Mouse (Mus musculus): ENCODE data around the gene C130032M10Rik. TPM values are rescaled to one million over a fixed set of nuclear protein-coding genes. Genes with fewer than 3 reads are reported as not detected.
"Not testable (repeated sequence)": the region's sequence is repeated elsewhere in the genome, so short reads cannot be mapped to it uniquely, and the experiment has no call there.

C130032M10Rik gene
- total RNA-seq, 2 experiments from 2014 or later = not detected

DNA sequence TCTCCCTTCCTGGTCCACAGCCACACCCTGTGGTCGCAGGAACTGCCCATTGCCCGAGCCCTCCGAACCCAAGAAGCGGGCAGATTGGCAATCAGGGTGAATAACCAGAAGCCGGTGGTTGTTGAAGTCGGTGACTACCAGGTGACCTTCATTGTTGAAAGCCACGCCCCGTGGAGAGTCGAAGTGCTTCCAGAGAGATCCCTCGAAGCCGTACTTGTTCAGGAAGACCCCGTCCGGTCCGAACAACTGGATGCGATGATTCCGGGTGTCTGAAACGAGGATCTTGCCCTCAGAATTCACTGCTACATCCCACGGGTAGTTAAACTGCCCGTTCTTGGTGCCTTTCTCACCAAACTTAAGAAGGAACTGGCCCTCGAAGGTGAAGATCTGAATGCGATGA lies 2.7 kb upstream of the C130032M10Rik start:
- intact Hi-C loops (cut with DNase I) = no loop called here
- no peak for DNase-seq (ENCODE audit: low spot score in 2 of 2)

DNA sequence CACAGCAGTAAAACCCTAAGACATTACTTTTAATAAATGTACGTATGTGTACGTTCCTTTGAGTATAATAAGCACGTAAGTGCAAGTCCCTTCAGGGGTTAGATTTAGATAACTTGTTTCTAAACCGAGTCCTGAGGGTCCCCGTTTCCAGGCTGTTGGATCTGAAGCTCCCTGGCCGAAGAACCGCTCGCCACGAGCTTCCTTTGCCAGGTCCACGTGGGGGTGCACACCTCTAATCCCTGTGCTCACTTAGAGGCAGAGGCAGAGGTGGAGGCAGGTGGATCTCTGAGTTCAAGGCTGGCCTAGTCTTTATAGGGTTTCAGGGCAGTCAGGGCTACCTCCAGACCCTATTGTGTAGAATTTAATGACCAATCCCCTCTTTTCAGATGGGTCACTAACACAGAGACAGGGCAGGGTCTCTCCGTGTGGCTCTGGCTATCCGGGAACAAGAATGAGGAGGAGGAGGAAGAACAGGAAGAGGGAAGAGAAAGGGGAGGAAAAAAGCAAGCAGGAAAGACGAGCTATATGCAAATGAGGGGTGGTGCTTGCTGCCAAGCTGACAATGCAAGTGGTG lies 2.5 kb downstream of the C130032M10Rik start:
- no peak for DNase-seq (ENCODE audit: low spot score in 2 of 2)
- intact Hi-C loops (cut with DNase I) = no loop called here

DNA sequence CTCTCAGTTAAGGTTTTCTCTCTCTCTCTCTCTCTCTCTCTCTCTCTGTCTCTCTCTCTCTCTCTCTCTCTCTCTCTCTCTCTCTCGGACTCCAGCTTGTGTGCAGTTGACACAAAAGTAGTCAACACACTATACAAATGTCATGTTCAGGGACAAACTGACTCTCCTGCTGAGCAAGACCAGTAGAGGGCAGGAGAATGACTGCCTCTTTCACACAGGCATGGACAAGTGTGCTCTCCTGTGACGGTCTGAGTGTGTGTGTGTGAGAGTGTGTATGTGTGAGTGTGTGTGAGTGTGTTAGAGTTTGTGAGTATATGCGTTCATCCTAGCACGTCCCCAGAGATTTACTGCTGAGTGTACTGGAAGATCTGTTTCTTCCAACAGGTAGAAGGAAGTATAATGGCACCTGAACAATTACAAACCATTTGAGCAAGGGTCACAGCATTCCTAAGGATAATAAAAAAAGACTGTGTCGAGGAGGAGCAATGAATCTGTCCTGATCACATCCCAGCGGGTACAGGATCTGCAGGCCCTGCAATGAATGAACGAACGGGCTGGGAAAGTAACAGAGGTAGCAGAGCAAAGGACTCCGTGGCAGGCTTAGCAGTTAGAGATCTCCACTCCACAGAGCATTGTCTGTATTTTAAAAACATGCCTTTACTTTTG lies 3.4 kb downstream of the C130032M10Rik start:
- DNase-seq (ENCODE audit: low spot score in 2 of 2) = no peak
- intact Hi-C loops (cut with DNase I) = no loop called here

DNA sequence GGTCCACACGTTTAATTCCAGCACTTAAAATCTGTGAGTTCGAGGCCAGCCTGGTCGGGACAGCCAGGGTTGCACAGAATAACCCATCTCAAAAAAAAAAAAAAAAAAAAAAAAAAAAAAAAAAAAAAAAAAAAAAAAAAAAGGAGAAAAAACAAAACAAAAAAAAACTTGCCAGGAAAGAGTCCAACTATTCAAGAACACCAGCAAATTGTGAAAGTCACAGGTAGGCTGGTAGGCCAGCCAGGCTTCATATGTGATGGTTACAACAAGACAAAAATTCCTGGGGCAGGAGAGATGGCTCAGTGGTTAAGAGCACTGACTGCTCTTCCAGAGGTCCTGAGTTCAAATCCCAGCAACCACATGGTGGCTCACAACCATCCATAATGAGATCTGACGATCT lies 5.0 kb downstream of the C130032M10Rik start:
- intact Hi-C loops (cut with DNase I); DNase-seq (ENCODE audit: low spot score in 2 of 2): not testable (repeated sequence)

DNA sequence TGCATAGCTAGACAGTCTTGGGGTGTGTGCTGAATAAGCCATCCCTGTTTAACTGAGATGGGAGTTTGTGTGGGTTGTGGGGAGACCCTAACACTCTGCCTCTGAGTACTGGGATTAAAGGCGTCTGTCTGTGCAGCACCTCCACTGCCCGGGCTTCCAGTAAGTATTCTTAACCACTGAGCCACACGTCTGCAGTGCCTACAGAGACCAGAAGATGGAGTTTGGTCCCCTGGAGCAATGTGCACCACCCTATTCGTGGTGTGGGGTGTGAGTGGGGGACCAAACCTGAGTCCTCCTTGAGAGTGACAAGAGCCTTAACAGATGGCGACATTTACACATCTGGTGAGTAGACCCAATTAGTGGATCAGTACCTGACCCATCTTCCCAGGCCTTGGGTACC lies 6.5 kb downstream of the C130032M10Rik start:
- intact Hi-C loops (cut with DNase I) = no loop called here
- DNase-seq (ENCODE audit: low spot score in 2 of 2) = no peak

DNA sequence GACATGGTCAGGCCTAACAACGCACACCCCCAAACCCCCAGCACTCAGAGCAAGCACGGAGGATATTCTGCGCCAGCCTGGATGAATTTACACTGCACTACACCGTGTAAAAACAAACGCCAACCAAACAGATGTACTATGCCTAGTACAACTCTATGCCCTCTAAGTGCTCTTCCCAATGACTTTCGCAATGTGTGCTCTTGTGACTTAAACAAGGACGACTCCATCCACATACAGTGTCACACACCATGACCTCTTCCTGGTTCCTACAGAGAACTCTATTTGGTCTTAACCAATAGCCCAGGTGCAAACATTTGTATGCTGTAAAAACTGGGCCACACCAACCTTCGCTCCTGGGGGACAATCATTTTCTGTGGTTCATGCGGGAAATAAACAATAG lies 7.0 kb downstream of the C130032M10Rik start:
- intact Hi-C loops (cut with DNase I) = no loop called here
- no peak for DNase-seq (ENCODE audit: low spot score in 2 of 2)

DNA sequence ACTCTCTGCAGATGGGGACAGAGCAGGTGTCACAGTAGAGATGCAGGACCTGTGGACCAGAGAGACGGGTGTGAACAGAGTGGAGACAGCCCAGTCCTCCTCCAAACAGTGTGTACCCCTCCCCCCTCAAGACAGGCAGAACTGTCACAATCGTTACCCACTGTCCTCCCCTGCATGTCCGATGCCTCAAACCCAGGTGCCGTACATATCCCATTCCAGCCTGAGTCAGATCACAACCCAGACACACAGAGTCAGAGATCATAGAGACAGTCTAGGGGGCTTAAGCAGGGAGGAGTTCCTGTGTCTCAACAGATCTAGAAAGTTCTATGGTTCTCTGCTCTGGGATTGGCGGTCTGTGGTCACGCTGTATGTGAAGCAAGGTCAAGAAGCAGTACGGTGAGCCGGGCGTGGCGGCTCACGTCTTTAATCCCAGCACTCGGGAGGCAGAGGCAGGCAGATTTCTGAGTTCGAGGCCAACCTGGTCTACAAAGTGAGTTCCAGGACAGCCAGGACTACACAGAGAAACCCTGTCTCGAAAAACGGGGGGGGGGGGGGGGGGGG lies 9.7 kb downstream of the C130032M10Rik start:
- intact Hi-C loops (cut with DNase I) = no loop called here
- no peak for DNase-seq (ENCODE audit: low spot score in 2 of 2)

DNA sequence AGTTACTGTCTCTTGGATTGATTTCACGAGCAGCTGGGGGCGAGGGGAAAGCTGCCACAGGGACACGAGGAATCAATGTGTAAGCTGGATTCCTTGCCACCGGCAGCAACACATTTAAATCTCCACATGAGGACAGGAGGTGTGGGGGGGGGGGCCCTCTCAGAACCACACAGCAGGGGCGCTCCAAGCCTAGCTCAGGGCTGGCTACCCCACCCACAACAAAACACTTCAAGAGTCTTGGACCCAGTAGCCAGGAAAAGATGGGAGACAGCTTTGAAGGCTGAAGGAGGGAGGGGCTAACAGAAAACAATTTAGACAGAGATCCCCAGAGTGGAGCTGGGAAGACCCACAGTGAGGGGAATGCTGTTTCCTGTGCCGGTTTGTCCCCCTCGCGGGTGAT lies 10.4 kb downstream of the C130032M10Rik start:
- DNase-seq (ENCODE audit: low spot score in 2 of 2) = no peak
- intact Hi-C loops (cut with DNase I) = no loop called here

DNA sequence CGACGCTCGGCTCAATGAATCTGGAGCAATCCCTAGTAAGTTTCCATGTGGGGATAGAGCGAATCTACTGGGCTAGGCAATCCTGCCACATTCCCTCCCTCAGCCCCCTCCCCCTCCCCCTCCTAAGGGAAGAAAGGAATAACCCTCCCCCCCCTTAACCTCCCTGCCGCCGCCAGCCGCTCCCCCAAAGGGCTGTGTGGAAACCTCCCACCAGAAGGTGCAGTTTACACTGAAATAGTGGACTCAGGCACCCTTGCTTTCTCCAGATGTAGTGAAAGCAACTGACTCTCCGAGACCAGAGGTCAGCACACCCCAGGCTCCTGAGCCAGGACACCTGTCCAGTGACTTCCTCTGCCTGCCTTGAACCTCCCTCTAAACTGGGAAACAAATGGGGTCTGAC lies 11.1 kb downstream of the C130032M10Rik start:
- intact Hi-C loops (cut with DNase I) = no loop called here
- DNase-seq (ENCODE audit: low spot score in 2 of 2) = no peak

DNA sequence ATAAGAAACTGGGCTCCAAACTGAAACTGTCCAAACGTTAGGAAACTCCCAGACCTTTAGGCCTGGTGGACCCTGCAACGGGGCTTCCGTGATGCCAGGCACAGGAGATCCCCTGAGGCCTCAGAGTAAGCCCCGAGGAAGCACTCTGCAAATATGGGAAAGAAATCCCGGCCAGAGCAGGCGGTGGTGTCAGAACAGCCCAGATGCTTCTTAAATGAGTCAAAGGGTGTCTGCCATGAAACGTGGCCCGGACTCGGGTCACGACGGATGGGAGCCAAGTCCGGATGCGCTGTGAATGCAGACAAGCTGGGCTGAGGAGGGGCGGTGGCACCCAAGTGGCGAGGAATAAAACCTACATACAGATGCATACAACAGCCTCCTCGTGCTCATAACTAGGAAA lies 11.6 kb downstream of the C130032M10Rik start:
- DNase-seq (ENCODE audit: low spot score in 2 of 2) = peak in 1 of 2 experiments; percentile 11
- intact Hi-C loops (cut with DNase I) = no loop called here

DNA sequence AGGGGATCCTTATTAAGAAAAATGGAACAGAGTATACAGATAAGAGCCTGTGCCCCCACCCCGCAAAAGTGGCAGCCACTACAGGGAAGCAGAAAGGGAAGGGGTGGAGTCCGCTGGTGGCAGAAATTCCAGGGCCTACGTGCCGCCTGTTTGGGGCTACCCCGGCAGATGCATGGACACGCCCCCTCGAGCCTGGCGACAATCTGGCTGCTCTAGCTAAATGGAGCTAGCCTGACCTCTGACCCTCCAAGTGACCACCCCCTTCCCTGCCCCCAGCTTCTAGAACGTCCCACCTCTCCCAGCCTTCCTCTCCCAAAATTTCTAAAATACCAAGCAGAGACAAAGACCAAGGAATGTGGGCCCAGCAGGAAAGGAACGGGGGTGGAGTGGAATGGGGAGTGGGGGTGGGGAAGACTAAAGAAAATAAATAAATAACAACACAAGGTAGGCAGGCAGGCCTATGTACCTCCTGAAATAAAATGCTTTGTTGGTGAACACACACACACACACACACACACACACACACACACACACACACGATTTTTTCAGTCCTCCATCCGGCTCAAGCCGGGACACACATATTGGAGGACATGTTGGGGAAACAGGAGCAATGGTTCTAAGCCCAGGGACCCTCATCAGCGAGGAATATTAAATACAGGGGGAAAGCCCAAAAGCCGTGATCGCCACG lies 12.6 kb downstream of the C130032M10Rik start:
- intact Hi-C loops (cut with DNase I) = no loop called here
- no peak for DNase-seq (ENCODE audit: low spot score in 2 of 2)

DNA sequence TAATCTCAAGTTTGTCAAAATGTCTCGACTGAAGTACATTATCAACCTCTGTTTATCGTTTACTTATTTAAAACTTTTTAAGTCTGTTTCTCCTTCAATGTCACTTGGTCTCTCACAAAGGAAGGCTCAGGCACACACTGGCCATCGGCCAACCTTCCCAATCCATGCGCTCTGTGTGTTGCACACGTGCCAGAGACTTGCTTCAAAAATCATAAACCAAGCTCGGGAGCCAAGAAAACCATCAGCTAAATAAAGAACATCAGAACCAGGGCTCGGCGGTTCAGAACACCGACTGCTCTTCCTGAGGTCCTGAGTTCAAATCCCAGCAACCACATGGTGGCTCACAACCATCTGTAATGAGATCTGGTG lies 13.2 kb downstream of the C130032M10Rik start:
- DNase-seq (ENCODE audit: low spot score in 2 of 2) = no peak
- intact Hi-C loops (cut with DNase I) = no loop called here

DNA sequence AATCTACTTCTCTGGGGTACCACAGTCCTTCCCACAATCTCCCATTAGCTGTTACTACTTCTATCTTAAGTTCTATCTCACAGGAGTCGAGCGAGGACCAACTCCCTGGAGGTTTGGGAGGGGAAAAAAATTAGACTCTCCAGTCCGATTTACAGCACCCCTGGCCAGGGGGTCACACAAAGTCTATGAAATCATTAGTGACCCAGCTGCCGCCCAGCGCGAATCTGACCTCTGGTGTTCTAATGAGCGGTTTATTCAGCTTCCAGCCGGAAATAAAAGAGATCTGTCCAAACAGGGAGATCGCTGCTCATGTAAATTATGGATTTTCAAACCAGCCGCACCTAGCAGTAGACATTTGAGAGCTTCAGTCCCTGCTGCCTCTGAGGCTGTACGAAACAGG lies 15.8 kb downstream of the C130032M10Rik start:
- DNase-seq (ENCODE audit: low spot score in 2 of 2) = no peak
- intact Hi-C loops (cut with DNase I) = no loop called here

DNA sequence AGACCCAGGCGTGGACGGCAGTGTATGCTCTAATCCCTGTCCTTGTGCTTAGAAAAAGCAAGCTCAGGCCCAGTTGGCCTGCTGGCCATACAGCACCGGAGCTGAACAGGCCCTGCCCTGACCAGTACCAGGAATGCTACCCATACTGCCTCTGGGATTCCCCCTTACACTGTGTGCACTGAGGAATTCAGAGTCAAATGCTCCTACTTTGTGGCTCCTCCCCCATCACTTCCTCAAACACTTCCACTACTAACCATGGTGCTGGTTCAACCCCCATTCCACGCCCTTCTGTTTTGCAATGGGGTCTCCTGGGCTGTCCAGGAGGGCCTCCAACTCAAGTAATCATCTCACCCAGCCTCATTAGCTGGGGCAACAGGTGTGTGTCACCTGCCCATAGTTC lies 18.4 kb downstream of the C130032M10Rik start:
- intact Hi-C loops (cut with DNase I) = no loop called here
- no peak for DNase-seq (ENCODE audit: low spot score in 2 of 2)

DNA sequence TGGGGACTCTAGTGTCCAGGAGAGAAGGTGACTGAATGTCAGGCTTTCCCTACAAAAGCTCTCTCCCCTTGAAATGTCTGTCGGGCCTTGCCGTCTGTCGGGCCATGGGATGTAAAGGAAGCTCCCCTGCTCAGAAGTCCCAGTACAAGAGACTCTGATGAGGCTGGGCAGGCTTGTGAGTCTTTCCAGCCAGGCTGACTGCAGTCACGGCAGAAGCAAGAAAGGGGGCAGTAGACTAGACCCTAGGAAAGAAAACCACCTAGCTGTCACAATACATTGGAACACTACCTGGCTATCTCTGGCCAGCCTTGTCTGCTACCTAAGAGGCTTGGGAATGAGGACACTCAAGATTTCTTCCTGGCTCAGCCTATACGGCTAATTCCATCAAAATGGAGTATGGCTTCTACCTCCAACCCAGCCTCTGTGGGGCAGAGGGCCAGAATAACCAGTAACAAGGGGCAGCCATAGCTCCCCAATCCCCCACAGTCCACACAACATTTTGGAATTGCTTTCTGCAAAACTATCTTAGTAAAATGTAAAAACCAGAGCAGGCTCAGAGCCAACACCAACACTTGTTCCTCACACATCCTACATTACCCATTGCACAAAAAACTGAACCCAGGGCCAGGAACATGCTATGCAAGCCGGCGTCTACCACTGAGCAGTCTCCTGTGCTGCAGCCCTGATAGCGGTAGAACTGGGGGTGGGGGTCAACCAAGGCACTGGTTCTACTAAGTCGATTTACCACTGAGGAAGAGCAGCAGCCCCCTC lies 19.4 kb downstream of the C130032M10Rik start:
- intact Hi-C loops (cut with DNase I) = no loop called here
- peak; percentile 6 to 73 for DNase-seq (ENCODE audit: low spot score in 2 of 2)

DNA sequence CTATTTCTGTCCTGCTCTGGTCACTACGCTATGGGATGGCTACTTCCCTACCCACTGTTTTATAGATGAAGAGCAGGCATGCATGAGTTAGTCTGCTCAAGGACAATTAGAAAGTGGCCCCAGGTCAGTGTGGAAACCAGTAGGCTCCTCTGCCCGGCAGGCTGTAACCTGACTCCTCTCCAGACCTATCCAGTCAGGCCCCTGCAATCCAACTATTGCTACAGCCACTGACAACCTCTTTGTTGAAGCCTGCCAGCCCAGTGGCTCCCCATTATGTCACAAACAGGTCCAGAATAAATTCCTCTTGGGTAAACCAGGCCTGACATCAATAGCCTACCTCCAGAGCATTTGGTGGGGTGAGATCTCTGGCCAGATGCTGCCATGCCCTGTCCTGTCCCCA lies 21.1 kb downstream of the C130032M10Rik start:
- intact Hi-C loops (cut with DNase I) = no loop called here
- no peak for DNase-seq (ENCODE audit: low spot score in 2 of 2)

DNA sequence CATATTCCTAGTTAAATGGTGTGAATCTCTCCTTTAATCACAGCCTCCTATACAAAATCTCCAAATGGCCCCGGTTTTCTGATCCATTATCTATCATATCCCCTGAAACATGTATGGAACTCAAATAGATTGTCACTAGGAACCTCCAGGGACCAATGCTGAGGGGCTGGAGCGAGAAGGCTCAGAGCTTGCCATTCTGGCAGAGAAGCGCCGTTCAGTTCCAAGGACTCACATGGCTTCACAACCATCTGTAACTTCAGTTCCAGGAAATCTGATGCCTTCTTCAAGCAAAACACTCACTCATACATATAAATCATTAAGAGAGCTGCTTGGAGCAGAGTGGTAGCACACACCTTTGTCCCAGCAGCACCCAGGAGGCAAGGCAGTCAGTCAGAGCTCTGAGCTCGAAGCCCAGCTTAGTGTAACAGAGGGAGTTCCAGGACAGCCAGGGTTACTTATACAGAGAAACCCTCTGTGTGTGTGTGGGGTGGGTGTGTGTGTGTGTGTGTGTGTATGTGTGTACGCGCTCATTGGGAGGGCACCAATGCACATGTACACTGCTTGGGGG lies 23.6 kb downstream of the C130032M10Rik start:
- no peak for DNase-seq (ENCODE audit: low spot score in 2 of 2)
- intact Hi-C loops (cut with DNase I) = no loop called here

DNA sequence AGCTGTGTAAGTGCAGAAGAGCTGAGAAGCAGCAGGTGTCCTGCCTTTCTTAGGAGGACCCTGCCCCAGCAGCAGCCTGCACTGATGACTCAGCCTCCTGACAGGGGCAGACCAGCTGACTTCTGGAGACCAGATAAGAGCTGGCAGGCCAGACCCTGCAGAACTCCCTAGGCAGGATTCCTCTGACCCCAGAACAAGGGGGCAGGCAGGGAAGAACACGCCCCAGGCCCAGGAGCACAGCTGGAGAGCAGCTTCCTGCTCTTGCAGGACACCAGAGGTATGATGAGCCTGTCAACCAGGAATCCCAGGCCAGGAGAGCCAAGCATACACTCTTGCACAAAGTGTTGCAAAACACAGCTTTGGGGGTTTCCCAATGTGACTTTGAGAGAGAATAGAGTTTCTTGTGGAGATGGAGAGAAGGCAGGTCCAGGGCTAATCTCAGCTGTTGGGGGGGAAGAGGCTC lies 25.8 kb downstream of the C130032M10Rik start:
- intact Hi-C loops (cut with DNase I) = no loop called here
- no peak for DNase-seq (ENCODE audit: low spot score in 2 of 2)

DNA sequence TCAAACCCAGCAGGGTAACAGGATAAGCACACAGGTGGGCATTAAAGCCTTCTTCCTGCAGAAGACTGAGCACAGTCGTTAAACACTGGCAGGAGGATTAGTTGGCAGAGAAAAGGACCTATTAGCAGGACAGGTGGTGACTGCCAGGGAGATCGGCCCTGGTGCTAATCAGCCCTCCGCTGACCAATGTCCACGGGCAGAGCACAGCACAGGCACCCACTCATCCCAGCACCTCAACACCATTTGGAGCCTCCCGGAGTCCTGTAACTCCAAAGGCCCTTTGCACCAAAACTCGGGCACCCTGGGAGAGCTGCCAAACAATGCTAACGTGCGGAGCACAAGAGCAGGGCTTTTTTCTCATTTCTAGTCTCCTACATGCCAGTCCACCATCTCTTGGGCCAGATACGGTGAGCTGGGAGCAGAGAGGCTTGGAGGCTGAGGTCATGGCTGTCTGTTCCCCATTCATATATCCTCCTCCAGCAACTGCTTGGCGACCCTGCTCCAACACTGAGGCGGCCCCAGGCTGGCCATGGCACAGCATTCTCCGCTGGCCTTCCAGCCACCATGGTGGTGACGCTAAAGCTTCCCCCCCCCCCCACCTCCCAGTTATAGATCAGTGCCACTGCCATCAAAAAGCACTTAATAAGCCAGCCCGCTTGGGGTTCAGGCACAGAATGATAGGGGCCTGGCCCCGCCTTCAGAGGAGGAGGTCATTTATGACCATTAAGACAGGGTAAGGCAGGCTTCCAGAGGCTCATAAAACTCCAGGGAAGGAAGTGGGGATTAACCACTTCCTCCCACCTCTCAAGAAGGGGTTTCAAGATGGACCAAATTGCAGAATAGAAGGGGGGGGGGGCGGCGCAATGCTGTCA lies 28.6 kb downstream of the C130032M10Rik start:
- DNase-seq (ENCODE audit: low spot score in 2 of 2) = no peak
- intact Hi-C loops (cut with DNase I) = no loop called here

Data from left cerebral cortex, postnatal 25 days (tissue).